Mouse (Mus musculus): Measurements from ENCODE around the gene Trmu. TPM values are rescaled to one million over a fixed set of nuclear protein-coding genes. Genes with fewer than 3 reads are reported as not detected.

Trmu gene
- polyA plus RNA-seq, 1 experiment from 2014 or later = 58.8 TPM

- Histone ChIP-seq H3K4me2 (no peak overlapping the region), H3K9ac (no peak overlapping the region), H3K27ac (no peak overlapping the region), H3K36me3 (replicated peaks) (0 out of 2 replicates have a peak, but pooled peaks cover 2% of the 10 kb centered on the region), H3K9me3 (no peaks in the 10 kb centered on the region), H3K27me3 (replicated peaks) (no peaks in the 10 kb centered on the region), H3K4me1 (no peaks in the 10 kb centered on the region), H3K4me3 (no peak overlapping the region)
- WGBS = 83% methylated on average over 12 of the region's 12 CpGs
- ATAC-seq (replicated peaks) = no peak
Observed at GRCm38 (mm10) chr15:85900801-85901200, 21.7 kb downstream of the Trmu start.

- WGBS = 90% methylated on average over 10 of the region's 10 CpGs
- Histone ChIP-seq H3K27ac (no peak overlapping the region), H3K4me3 (no peak overlapping the region), H3K9ac (no peak overlapping the region), H3K4me1 (no peaks in the 10 kb centered on the region), H3K9me3 (no peaks in the 10 kb centered on the region), H3K27me3 (replicated peaks) (no peaks in the 10 kb centered on the region), H3K4me2 (no peak overlapping the region), H3K36me3 (replicated peaks) (0 out of 2 replicates have a peak, but pooled peaks cover 2% of the 10 kb centered on the region)
- ATAC-seq (replicated peaks) = no peak
Observed at GRCm38 (mm10) chr15:85902505-85902904, 23.4 kb downstream of the Trmu start.

- Histone ChIP-seq H3K4me2 (no peak overlapping the region), H3K4me3 (no peak overlapping the region), H3K4me1 (no peaks in the 10 kb centered on the region), H3K27ac (no peak overlapping the region), H3K9ac (no peak overlapping the region), H3K9me3 (no peaks in the 10 kb centered on the region), H3K27me3 (replicated peaks) (no peaks in the 10 kb centered on the region), H3K36me3 (replicated peaks) (no peaks in the 10 kb centered on the region)
- no peak for ATAC-seq (replicated peaks)
- 71% methylated on average over 8 of the region's 8 CpGs for WGBS
Observed at GRCm38 (mm10) chr15:85903826-85904225, 24.7 kb downstream of the Trmu start.

- 95% methylated on average over 7 of the region's 7 CpGs for WGBS
Observed at GRCm38 (mm10) chr15:85908660-85909491, 29.8 kb downstream of the Trmu start.

GRCm38 (mm10) chr15:85909492-85909829, 30.3 kb downstream of the Trmu start:
- Histone ChIP-seq H3K4me1 (0 out of 2 replicates have a peak, but pooled peaks cover 3% of the 10 kb centered on the region), H3K4me3 (no peak overlapping the region), H3K4me2 (no peak overlapping the region), H3K27ac (no peak overlapping the region), H3K9ac (no peak overlapping the region), H3K36me3 (replicated peaks) (no peaks in the 10 kb centered on the region), H3K9me3 (no peaks in the 10 kb centered on the region), H3K27me3 (replicated peaks) (no peaks in the 10 kb centered on the region)
- 94% methylated on average over 3 of the region's 3 CpGs for WGBS
- no peak for ATAC-seq (replicated peaks)

More at GRCm38 (mm10) chr15:85908660-85909491, 29.8 kb downstream of the Trmu start:
- Histone ChIP-seq H3K4me1 (0 out of 2 replicates have a peak, but pooled peaks cover 3% of the 10 kb centered on the region), H3K4me3 (no peak overlapping the region), H3K4me2 (no peak overlapping the region), H3K27me3 (replicated peaks) (no peaks in the 10 kb centered on the region), H3K36me3 (replicated peaks) (no peaks in the 10 kb centered on the region), H3K9ac (no peak overlapping the region), H3K9me3 (no peaks in the 10 kb centered on the region), H3K27ac (no peak overlapping the region)
- ATAC-seq (replicated peaks) = no peak

GRCm38 (mm10) chr15:85909931-85910330, 30.8 kb downstream of the Trmu start:
- WGBS = 65% methylated on average over 10 of the region's 10 CpGs
- Histone ChIP-seq H3K9ac (no peak overlapping the region), H3K9me3 (no peaks in the 10 kb centered on the region), H3K27me3 (replicated peaks) (no peaks in the 10 kb centered on the region), H3K4me3 (no peak overlapping the region), H3K4me2 (no peak overlapping the region), H3K36me3 (replicated peaks) (no peaks in the 10 kb centered on the region), H3K4me1 (0 out of 2 replicates have a peak, but pooled peaks cover 3% of the 10 kb centered on the region), H3K27ac (no peak overlapping the region)
- no peak for ATAC-seq (replicated peaks)

- Histone ChIP-seq H3K27ac (no peak overlapping the region), H3K4me3 (no peak overlapping the region), H3K4me2 (no peak overlapping the region), H3K4me1 (0 out of 2 replicates have a peak, but pooled peaks cover 3% of the 10 kb centered on the region), H3K36me3 (replicated peaks) (no peaks in the 10 kb centered on the region), H3K27me3 (replicated peaks) (no peaks in the 10 kb centered on the region), H3K9ac (no peak overlapping the region), H3K9me3 (no peaks in the 10 kb centered on the region)
- ATAC-seq (replicated peaks) = no peak
- WGBS = 39% methylated on average over 2 of the region's 2 CpGs
Observed at GRCm38 (mm10) chr15:85913605-85914004, 34.5 kb downstream of the Trmu start.

GRCm38 (mm10) chr15:85919191-85919891, 40.2 kb downstream of the Trmu start:
- Histone ChIP-seq H3K9me3 (no peaks in the 10 kb centered on the region), H3K27ac (no peak overlapping the region), H3K27me3 (replicated peaks) (no peaks in the 10 kb centered on the region), H3K9ac (no peak overlapping the region), H3K4me1 (no peaks in the 10 kb centered on the region), H3K4me3 (no peak overlapping the region), H3K4me2 (no peak overlapping the region), H3K36me3 (replicated peaks) (no peaks in the 10 kb centered on the region)
- 42% methylated on average over 8 of the region's 8 CpGs for WGBS
- no peak for ATAC-seq (replicated peaks)

- no peak for ATAC-seq (replicated peaks)
- Histone ChIP-seq H3K36me3 (replicated peaks) (no peaks in the 10 kb centered on the region), H3K27me3 (replicated peaks) (no peaks in the 10 kb centered on the region), H3K4me1 (no peaks in the 10 kb centered on the region), H3K27ac (no peak overlapping the region), H3K4me2 (no peak overlapping the region), H3K4me3 (no peak overlapping the region), H3K9me3 (no peaks in the 10 kb centered on the region), H3K9ac (no peak overlapping the region)
- WGBS = 57% methylated on average over 8 of the region's 8 CpGs
Observed at GRCm38 (mm10) chr15:85919892-85920248, 40.8 kb downstream of the Trmu start.

GRCm38 (mm10) chr15:85921855-85922254, 42.7 kb downstream of the Trmu start:
- no peak overlapping the region for H3K4me2 ChIP-seq
- H3K4me3 ChIP-seq = no peak overlapping the region
- H3K36me3 ChIP-seq (replicated peaks) = no peaks in the 10 kb centered on the region
- H3K4me1 ChIP-seq = no peaks in the 10 kb centered on the region
- H3K9ac ChIP-seq = no peak overlapping the region
- H3K27ac ChIP-seq = no peak overlapping the region
- no peaks in the 10 kb centered on the region for H3K9me3 ChIP-seq
- WGBS = 95% methylated on average over 11 of the region's 11 CpGs
- no peak for ATAC-seq (replicated peaks)
- H3K27me3 ChIP-seq (replicated peaks) = no peaks in the 10 kb centered on the region

GRCm38 (mm10) chr15:85928161-85928560, 49.0 kb downstream of the Trmu start:
- no peak for ATAC-seq (replicated peaks)

GRCm38 (mm10) chr15:85935627-85936049, 56.5 kb downstream of the Trmu start:
- no peak overlapping the region for H3K27ac ChIP-seq
- WGBS = 36% methylated on average over 5 of the region's 5 CpGs
- no peaks in the 10 kb centered on the region for H3K4me1 ChIP-seq
- no peak overlapping the region for H3K4me3 ChIP-seq
- H3K9ac ChIP-seq = no peak overlapping the region
- no peaks in the 10 kb centered on the region for H3K9me3 ChIP-seq
- no peak for ATAC-seq (replicated peaks)
- H3K36me3 ChIP-seq (replicated peaks) = no peaks in the 10 kb centered on the region
- no peak overlapping the region for H3K4me2 ChIP-seq
- H3K27me3 ChIP-seq (replicated peaks) = no peaks in the 10 kb centered on the region

More at GRCm38 (mm10) chr15:85928161-85928560, 49.0 kb downstream of the Trmu start:
- H3K9me3 ChIP-seq = no peaks in the 10 kb centered on the region
- H3K27ac ChIP-seq = no peak overlapping the region
- no peak overlapping the region for H3K4me2 ChIP-seq
- no peak overlapping the region for H3K9ac ChIP-seq
- no peak overlapping the region for H3K4me3 ChIP-seq
- no peaks in the 10 kb centered on the region for H3K4me1 ChIP-seq
- no peaks in the 10 kb centered on the region for H3K36me3 ChIP-seq (replicated peaks)
- H3K27me3 ChIP-seq (replicated peaks) = no peaks in the 10 kb centered on the region
- 76% methylated on average over 12 of the region's 12 CpGs for WGBS
